Mouse (Mus musculus): ENCODE measurements around the gene Thrb. TPM values are rescaled to one million over a fixed set of nuclear protein-coding genes. Genes with fewer than 3 reads are reported as not detected.

Thrb gene
- polyA plus RNA-seq, 1 experiment = not detected

DNA sequence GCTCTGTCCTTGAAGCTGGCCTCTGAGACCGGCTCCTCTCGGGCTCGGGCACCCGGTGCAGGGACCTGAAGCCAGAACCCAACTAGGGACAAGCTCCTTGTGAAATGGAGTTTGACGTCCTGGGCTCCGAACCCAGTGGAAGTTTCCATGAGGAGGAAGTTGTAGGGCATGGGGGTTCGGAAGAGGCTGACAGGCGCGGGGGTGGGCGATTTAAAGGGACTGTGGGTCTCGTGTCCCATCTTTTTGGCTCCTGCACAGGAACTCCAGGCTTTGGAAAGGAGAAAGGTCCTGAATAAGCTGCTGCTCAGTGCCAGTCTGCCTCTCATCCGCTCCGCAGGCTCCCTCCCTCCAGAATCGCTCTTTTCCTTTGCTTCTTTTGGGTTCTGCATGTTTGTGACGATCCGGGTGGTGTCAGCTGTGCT is 1.1 kb downstream of the Thrb start:
- H3K9me3 ChIP-seq = no peaks in the 10 kb centered on the region
- TF ChIP-seq FLI1 (IDR thresholded peaks at IDR 0.05; ENCODE audit: low read length) = no peak
- TF ChIP-seq GATA1 (IDR thresholded peaks at IDR 0.05; ENCODE audit: borderline replicate concordance, low read length) = no peak
- H3K4me1 ChIP-seq = peaks cover 24% of the 10 kb centered on the region
- H3K27me3 ChIP-seq (replicated peaks) = peaks cover 50% of the 10 kb centered on the region
- H3K36me3 ChIP-seq (replicated peaks; ENCODE audit: low read length) = no peaks in the 10 kb centered on the region
- H3K4me3 ChIP-seq (replicated peaks) = peak overlapping the region; percentile 93

DNA sequence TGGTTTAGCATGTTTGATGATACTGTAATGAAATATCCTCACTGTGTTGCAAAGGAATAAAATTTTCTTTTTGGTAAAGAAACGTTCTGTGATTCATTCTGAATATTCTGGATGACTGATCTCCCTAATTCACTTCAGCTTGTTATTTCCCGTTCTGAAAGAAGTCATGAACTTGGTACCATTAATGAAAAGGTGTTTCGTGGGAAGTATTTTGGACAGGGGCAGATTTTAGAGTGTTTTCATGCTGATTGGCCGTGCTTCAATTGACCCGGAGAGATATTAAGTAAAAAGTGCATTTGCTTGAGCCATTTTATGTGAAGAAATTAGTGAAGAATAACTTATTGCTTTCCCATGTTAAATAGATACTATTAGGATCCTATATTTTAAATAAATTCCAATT is 2.0 kb downstream of the Thrb start:
- Histone ChIP-seq H3K4me1 (peaks cover 24% of the 10 kb centered on the region), H3K27me3 (replicated peaks) (peaks cover 51% of the 10 kb centered on the region), H3K4me3 (replicated peaks) (no peak overlapping the region), H3K36me3 (replicated peaks; ENCODE audit: low read length) (no peaks in the 10 kb centered on the region), H3K9me3 (no peaks in the 10 kb centered on the region)
- TF ChIP-seq GATA1 (IDR thresholded peaks at IDR 0.05; ENCODE audit: borderline replicate concordance, low read length) (no peak), FLI1 (IDR thresholded peaks at IDR 0.05; ENCODE audit: low read length) (no peak)

DNA sequence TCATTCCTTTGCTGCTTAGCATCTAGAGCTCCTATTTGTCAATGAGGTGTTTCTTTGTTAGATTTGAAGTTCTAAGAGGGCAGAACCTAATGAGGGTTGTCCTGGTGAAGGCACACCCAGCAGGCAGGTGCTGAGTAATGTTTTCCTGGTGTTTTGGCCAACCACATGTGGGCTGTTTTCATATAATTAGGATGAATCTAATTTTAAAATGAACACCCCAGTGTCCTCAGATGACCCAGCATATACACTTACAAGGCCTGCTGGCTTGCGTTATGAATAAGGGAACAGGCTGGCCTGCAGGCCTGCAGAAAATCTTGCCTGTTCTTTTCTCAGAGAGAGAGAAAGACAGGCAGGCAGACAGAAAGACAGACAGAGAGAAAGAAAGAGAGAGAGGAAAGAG is 14.3 kb downstream of the Thrb start:
- Histone ChIP-seq H3K27me3 (replicated peaks) (peaks cover 2% of the 10 kb centered on the region), H3K4me3 (replicated peaks) (no peak overlapping the region), H3K36me3 (replicated peaks; ENCODE audit: low read length) (no peaks in the 10 kb centered on the region), H3K9me3 (no peaks in the 10 kb centered on the region), H3K4me1 (no peaks in the 10 kb centered on the region)
- TF ChIP-seq FLI1 (IDR thresholded peaks at IDR 0.05; ENCODE audit: low read length) (no peak), GATA1 (IDR thresholded peaks at IDR 0.05; ENCODE audit: borderline replicate concordance, low read length) (no peak)

DNA sequence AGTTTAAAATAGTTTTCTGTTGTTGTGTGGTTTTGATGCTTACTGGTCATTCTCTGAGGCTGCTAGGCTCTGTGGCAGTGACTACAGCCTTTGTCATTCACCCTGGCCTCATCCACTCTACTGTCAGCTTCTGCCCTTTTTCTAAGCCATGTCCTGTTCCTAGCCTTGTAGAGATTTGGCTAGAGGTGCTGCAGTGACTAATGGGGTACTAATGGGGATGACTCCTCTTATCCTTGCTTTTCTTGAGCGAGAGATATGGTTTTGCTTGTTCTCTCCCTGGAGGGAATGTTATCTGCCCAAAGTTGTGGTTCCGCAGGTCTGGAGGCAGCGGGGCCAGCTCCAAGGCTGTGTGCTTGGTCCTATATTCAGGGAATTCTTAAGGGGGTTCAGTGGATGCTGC is 15.2 kb downstream of the Thrb start:
- H3K4me1 ChIP-seq = no peaks in the 10 kb centered on the region
- TF ChIP-seq GATA1 (IDR thresholded peaks at IDR 0.05; ENCODE audit: borderline replicate concordance, low read length) (no peak), FLI1 (IDR thresholded peaks at IDR 0.05; ENCODE audit: low read length) (no peak)
- no peaks in the 10 kb centered on the region for H3K9me3 ChIP-seq
- no peaks in the 10 kb centered on the region for H3K36me3 ChIP-seq (replicated peaks; ENCODE audit: low read length)
- H3K27me3 ChIP-seq (replicated peaks) = peaks cover 2% of the 10 kb centered on the region
- no peak overlapping the region for H3K4me3 ChIP-seq (replicated peaks)

DNA sequence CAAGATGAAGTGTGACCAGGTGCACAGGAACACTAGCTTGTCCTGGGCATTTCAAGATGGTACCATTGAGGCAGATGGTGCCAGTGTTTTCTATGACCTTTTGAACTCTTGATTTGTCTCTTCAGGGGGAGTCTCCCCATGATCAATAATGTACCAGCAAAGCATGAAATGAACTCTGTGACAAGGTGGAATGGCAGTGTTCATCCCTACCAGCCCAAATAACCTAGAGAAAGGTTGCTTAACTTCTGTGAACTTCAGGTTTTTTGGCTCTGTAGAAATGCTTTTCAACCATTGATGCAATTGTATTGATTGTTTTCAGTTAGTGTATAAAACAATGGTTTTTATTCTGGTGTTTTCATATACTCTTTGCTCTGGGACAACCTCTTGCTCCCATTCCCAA is 21.4 kb downstream of the Thrb start:
- TF ChIP-seq GATA1 (IDR thresholded peaks at IDR 0.05; ENCODE audit: borderline replicate concordance, low read length) = no peak
- TF ChIP-seq FLI1 (IDR thresholded peaks at IDR 0.05; ENCODE audit: low read length) = no peak
- H3K4me1 ChIP-seq = no peaks in the 10 kb centered on the region
- H3K4me3 ChIP-seq (replicated peaks) = no peak overlapping the region
- H3K9me3 ChIP-seq = no peaks in the 10 kb centered on the region
- no peaks in the 10 kb centered on the region for H3K36me3 ChIP-seq (replicated peaks; ENCODE audit: low read length)
- H3K27me3 ChIP-seq (replicated peaks) = peaks cover 2% of the 10 kb centered on the region

DNA sequence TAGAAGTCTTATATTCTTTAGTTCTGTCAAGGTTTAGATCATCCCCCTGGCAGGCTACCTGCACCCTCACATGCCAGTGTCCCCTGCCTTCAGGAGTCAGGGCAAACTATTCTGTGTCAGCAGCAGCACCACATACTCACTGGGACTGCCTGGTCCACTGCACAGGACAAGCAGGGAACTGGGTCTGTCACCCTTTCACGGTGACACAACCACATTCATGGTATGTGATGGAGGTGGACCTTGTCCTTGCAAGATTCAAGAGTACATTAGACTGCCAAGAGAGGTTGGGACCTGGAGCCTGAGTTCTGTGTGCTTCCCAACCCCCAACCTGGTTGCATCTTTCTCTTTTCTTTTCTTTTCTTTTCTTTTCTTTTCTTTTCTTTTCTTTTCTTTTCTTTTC is 24.8 kb downstream of the Thrb start:
- Histone ChIP-seq H3K36me3 (replicated peaks; ENCODE audit: low read length) (no peaks in the 10 kb centered on the region), H3K9me3 (no peaks in the 10 kb centered on the region), H3K4me1 (no peaks in the 10 kb centered on the region), H3K4me3 (replicated peaks) (peak overlapping the region; percentile 14), H3K27me3 (replicated peaks) (no peaks in the 10 kb centered on the region)
- no peak for TF ChIP-seq FLI1 (IDR thresholded peaks at IDR 0.05; ENCODE audit: low read length)
- TF ChIP-seq GATA1 (IDR thresholded peaks at IDR 0.05; ENCODE audit: borderline replicate concordance, low read length) = no peak

DNA sequence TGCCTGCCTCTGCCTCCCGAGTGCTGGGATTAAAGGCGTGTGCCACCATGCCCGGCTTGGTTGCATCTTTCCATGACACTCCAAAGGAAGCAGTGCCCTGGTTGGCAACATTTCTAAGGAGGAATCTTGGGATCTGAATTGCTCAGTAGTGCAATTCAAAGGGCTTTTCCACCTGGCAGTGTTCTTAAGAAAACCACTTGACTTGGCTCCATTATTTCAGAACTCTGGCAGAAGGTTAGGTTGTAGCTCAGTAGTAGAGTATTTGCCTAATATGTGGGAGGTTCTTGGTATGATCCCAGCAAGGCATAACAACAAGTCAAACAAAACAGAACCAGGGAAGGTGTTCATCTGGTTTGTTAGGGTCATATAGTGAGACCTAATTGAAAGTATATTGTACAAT is 25.4 kb downstream of the Thrb start:
- Histone ChIP-seq H3K36me3 (replicated peaks; ENCODE audit: low read length) (no peaks in the 10 kb centered on the region), H3K27me3 (replicated peaks) (no peaks in the 10 kb centered on the region), H3K4me3 (replicated peaks) (no peak overlapping the region), H3K4me1 (no peaks in the 10 kb centered on the region), H3K9me3 (peaks cover 3% of the 10 kb centered on the region; the same call in 1 of the 2 replicates)
- TF ChIP-seq FLI1 (IDR thresholded peaks at IDR 0.05; ENCODE audit: low read length) (no peak), GATA1 (IDR thresholded peaks at IDR 0.05; ENCODE audit: borderline replicate concordance, low read length) (no peak)

DNA sequence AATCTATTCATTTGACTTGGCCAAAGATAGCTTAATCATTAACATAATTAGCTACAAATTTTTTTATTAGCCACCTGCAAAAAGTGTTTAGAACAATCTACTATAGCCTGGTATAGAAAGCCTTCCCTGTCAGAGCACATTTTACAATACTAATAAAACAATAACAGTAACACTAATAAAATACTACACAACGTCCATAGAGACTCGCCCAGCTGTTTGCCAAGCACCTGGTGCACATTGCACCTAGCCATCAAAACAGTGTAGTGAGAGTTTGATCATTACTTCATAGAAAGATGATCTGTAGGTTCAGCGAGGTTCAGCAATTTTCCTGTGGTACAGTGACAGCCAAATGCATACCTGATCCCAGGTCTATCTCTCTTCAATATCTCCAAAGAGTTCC is 26.9 kb downstream of the Thrb start:
- Histone ChIP-seq H3K9me3 (peaks cover 7% of the 10 kb centered on the region; the same call in 1 of the 2 replicates), H3K4me3 (replicated peaks) (no peak overlapping the region), H3K36me3 (replicated peaks; ENCODE audit: low read length) (no peaks in the 10 kb centered on the region), H3K4me1 (no peaks in the 10 kb centered on the region), H3K27me3 (replicated peaks) (no peaks in the 10 kb centered on the region)
- TF ChIP-seq FLI1 (IDR thresholded peaks at IDR 0.05; ENCODE audit: low read length) = no peak
- no peak for TF ChIP-seq GATA1 (IDR thresholded peaks at IDR 0.05; ENCODE audit: borderline replicate concordance, low read length)

DNA sequence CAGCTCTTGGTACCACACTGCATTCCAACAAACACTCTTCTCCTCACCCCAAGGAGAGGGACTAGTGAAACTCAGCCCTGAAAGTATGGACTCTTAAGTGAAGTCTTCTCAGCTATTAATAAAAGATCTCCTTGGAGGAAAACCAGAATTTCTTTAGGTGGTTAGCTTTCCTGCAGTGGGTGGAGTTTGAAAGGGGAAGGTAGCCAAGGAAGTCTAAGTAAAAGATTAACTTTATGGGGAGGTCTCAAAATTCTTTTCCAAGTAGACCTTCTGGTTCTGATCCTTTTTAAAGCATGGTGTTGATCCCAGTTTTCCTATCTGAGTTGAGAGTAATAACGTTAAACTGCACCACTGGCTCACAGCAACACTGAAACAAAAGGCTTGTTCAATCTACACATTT is 31.2 kb downstream of the Thrb start:
- Histone ChIP-seq H3K9me3 (peaks cover 7% of the 10 kb centered on the region; the same call in 1 of the 2 replicates), H3K36me3 (replicated peaks; ENCODE audit: low read length) (no peaks in the 10 kb centered on the region), H3K27me3 (replicated peaks) (no peaks in the 10 kb centered on the region), H3K4me3 (replicated peaks) (no peak overlapping the region), H3K4me1 (no peaks in the 10 kb centered on the region)
- TF ChIP-seq FLI1 (IDR thresholded peaks at IDR 0.05; ENCODE audit: low read length) (no peak), GATA1 (IDR thresholded peaks at IDR 0.05; ENCODE audit: borderline replicate concordance, low read length) (no peak)

DNA sequence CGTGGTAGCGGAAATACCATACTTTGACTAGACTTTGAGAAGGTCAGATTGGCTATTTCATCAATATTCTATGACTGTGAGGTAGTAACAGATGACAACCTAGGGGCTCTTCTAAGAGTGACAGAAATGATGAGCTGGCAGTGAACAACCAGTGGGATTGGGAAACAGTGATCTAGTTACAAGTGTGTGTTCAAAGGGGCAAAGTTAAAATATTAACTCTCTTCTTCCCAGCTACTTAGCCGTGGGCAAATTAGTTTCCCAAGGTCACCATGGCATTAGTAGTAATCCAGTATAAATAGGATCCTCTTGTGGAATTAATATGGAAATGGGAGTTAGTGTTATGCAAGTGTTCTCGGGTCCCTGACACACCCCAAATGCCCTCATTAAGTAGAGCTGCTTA is 35.5 kb downstream of the Thrb start:
- no peak for TF ChIP-seq FLI1 (IDR thresholded peaks at IDR 0.05; ENCODE audit: low read length)
- no peak for TF ChIP-seq GATA1 (IDR thresholded peaks at IDR 0.05; ENCODE audit: borderline replicate concordance, low read length)

More for the DNA sequence above, 35.5 kb downstream of the Thrb start:
- Histone ChIP-seq H3K9me3 (peaks cover 4% of the 10 kb centered on the region; the same call in 1 of the 2 replicates), H3K36me3 (replicated peaks; ENCODE audit: low read length) (no peaks in the 10 kb centered on the region), H3K4me1 (no peaks in the 10 kb centered on the region), H3K27me3 (replicated peaks) (no peaks in the 10 kb centered on the region), H3K4me3 (replicated peaks) (no peak overlapping the region)
